Mouse (Mus musculus) lung, postnatal 0 days (tissue): ENCODE results near the gene Kcnn1. TPM values are rescaled to one million over a fixed set of nuclear protein-coding genes. Genes with fewer than 3 reads are reported as not detected.
A peak's percentile ranks its signal among the peaks of the same experiment; 100 is the strongest.

ENCODE experiments used
- ATAC-seq: fragments of 200-750 bp; cut with Nextera tagmentation; 2 replicates; pipeline ENCODE4 v1.8.0; 2017; ENCODE audit warnings: moderate library complexity
- DNase-seq: peaks from one replicate; pipeline ENCODE4 v3.0.0-alpha.2; 2016; ENCODE audit warnings: low spot score
- H3K27ac ChIP-seq: fragments of 300-500 bp; sonication (generic); 2 replicates; pipeline ENCODE4 v1.5.1; 2014; ENCODE audit warnings: antibody characterized with exemption, mild to moderate bottlenecking, low read length, mixed read lengths
- H3K27me3 ChIP-seq: fragments of 300-500 bp; sonication (generic); replicated peaks from 2 replicates; pipeline ENCODE4 v1.6.1; 2014; ENCODE audit warnings: low read length, mixed read lengths; ENCODE audit not compliant: insufficient read depth
- H3K36me3 ChIP-seq: fragments of 300-500 bp; sonication (generic); 2 replicates; pipeline ENCODE4 v1.6.1; 2014; ENCODE audit warnings: low read length, mixed read lengths; ENCODE audit not compliant: insufficient read depth
- H3K4me1 ChIP-seq: fragments of 300-500 bp; sonication (generic); 2 replicates; pipeline ENCODE4 v1.6.1; 2014; ENCODE audit warnings: antibody characterized with exemption, low read depth, low read length, mixed read lengths; ENCODE audit not compliant: insufficient read depth
- H3K4me2 ChIP-seq: fragments of 300-500 bp; sonication (generic); replicated peaks from 2 replicates; pipeline ENCODE4 v1.6.1; 2014; ENCODE audit warnings: low read depth, mild to moderate bottlenecking, low read length, moderate library complexity, mixed read lengths
- H3K4me3 ChIP-seq: fragments of 300-500 bp; sonication (generic); 2 replicates; pipeline ENCODE4 v1.5.1; 2014; ENCODE audit warnings: low read depth, low read length
- H3K9ac ChIP-seq: fragments of 300-500 bp; sonication (generic); replicated peaks from 2 replicates; pipeline ENCODE4 v1.6.1; 2014; ENCODE audit warnings: low read depth, mild to moderate bottlenecking
- H3K9me3 ChIP-seq: fragments of 300-500 bp; sonication (generic); 2 replicates; pipeline ENCODE4 v1.6.1; 2016; ENCODE audit warnings: low read length, mixed read lengths
- CTCF ChIP-seq: IDR thresholded peaks from 2 replicates; pipeline ENCODE4 v1.5.1; 2016; ENCODE audit warnings: antibody characterized with exemption, mild to moderate bottlenecking
- EP300 ChIP-seq: IDR thresholded peaks from 2 replicates; pipeline ENCODE4 v1.6.1; 2016; ENCODE audit warnings: antibody characterized with exemption, mild to moderate bottlenecking, control low read depth
- WGBS: fragments of 180-500 bp; shearing (Covaris S2); extraction: QIAGEN DNeasy Blood & Tissue Kit; methylation state at CpG from one replicate; pipeline ENCODE4 v1.1.7; 2014; 5-methylcytosine and 5-hydroxymethylcytosine counted together
- polyA plus RNA-seq: library from polyadenylated mRNA; unstranded; fragments of >200 nt; fragmentation: Nextera tagmentation; extraction: Ambion mirVana; gene quantifications from 2 replicates; pipeline ENCODE4 v1.2.1, GENCODE M21; 2015

The Kcnn1 gene
- polyA plus RNA-seq, 1 experiment from 2014 or later = 0.25 TPM

- Histone ChIP-seq H3K27ac (no peak overlapping the region), H3K4me1 (peaks cover 2% of the 10 kb centered on the region), H3K9ac (no peak overlapping the region), H3K36me3 (peaks cover 5% of the 10 kb centered on the region; the same call in 1 of the 2 replicates), H3K4me3 (no peak overlapping the region), H3K9me3 (no peaks in the 10 kb centered on the region), H3K4me2 (no peak overlapping the region), H3K27me3 (no peaks in the 10 kb centered on the region)
- TF ChIP-seq CTCF (peak; percentile 99), EP300 (no peak)
- ATAC-seq = no peak
- WGBS = 27% methylated on average over 22 of the region's 22 CpGs
- DNase-seq = peak; percentile 83
Measured at GRCm38 (mm10) chr8:70841147-70842072, 21.6 kb downstream of the Kcnn1 start.

GRCm38 (mm10) chr8:70840590-70840989 is 22.5 kb downstream of the Kcnn1 start:
- Histone ChIP-seq H3K36me3 (peaks cover 11% of the 10 kb centered on the region), H3K4me3 (no peak overlapping the region), H3K27me3 (no peaks in the 10 kb centered on the region), H3K4me2 (no peak overlapping the region), H3K9ac (no peak overlapping the region), H3K4me1 (peaks cover 2% of the 10 kb centered on the region), H3K27ac (no peak overlapping the region; the same call in 1 of the 2 replicates), H3K9me3 (no peaks in the 10 kb centered on the region)
- 41% methylated on average over 10 of the region's 10 CpGs for WGBS
- DNase-seq (no peak), ATAC-seq (no peak)
- TF ChIP-seq EP300 = no peak
- no peak for TF ChIP-seq CTCF

GRCm38 (mm10) chr8:70839408-70840351 is 23.4 kb downstream of the Kcnn1 start, which contains the start of gene Arrdc2:
TSS of gene Arrdc2 (minus strand) at chr8:70839720.
- DNase-seq (peak; percentile 100), ATAC-seq (peak; percentile 97)
- peak within 1 kb of the TSS; percentile 96 for H3K27ac ChIP-seq
- peak within 1 kb of the TSS; percentile 86 for H3K4me2 ChIP-seq
- 2% methylated on average over 55 of the region's 55 CpGs for WGBS
- no peak for TF ChIP-seq CTCF
- TF ChIP-seq EP300 = no peak; the same call in none of the 2 replicates
- no peaks in the 10 kb centered on the region for H3K27me3 ChIP-seq
- peaks cover 19% of the 10 kb centered on the region for H3K36me3 ChIP-seq
- H3K9me3 ChIP-seq = no peaks in the 10 kb centered on the region
- H3K4me1 ChIP-seq = peaks cover 2% of the 10 kb centered on the region
- H3K9ac ChIP-seq = peak within 1 kb of the TSS; percentile 81
- peak within 1 kb of the TSS; percentile 68 for H3K4me3 ChIP-seq

- peak overlapping the region; percentile 81 for H3K9ac ChIP-seq
- ATAC-seq (peak; percentile 45), DNase-seq (peak; percentile 72)
- no peaks in the 10 kb centered on the region for H3K27me3 ChIP-seq
- H3K9me3 ChIP-seq = no peaks in the 10 kb centered on the region
- peak overlapping the region; percentile 68 for H3K4me3 ChIP-seq
- H3K4me1 ChIP-seq = peaks cover 2% of the 10 kb centered on the region
- H3K27ac ChIP-seq = peak overlapping the region; percentile 96
- TF ChIP-seq CTCF (no peak), EP300 (no peak)
- H3K4me2 ChIP-seq = peak overlapping the region; percentile 86
- 2% methylated on average over 58 of the region's 66 CpGs for WGBS
- peaks cover 19% of the 10 kb centered on the region for H3K36me3 ChIP-seq
Measured at GRCm38 (mm10) chr8:70838654-70839407, 24.2 kb downstream of the Kcnn1 start.

- Histone ChIP-seq H3K9ac (no peak overlapping the region), H3K36me3 (peaks cover 19% of the 10 kb centered on the region), H3K4me2 (no peak overlapping the region), H3K27ac (no peak overlapping the region), H3K4me3 (no peak overlapping the region), H3K27me3 (no peaks in the 10 kb centered on the region), H3K4me1 (peaks cover 2% of the 10 kb centered on the region), H3K9me3 (no peaks in the 10 kb centered on the region)
- DNase-seq = no peak
- ATAC-seq = no peak
- TF ChIP-seq EP300 (no peak), CTCF (no peak)
- WGBS = 92% methylated on average over 12 of the region's 12 CpGs
Measured at GRCm38 (mm10) chr8:70836666-70837065, 26.4 kb downstream of the Kcnn1 start.
